Mouse (Mus musculus): ENCODE measurements around the gene Src.

Src gene

GRCm38 (mm10) chr2:157437123-157437522, 18.9 kb downstream of the Src start:
- DNase-seq (ENCODE audit: low spot score in 2 of 2): no peak

- DNase-seq (ENCODE audit: low spot score in 2 of 2): no peak
Measured at GRCm38 (mm10) chr2:157441363-157441762, 23.1 kb downstream of the Src start.

- no peak for DNase-seq (ENCODE audit: low spot score in 2 of 2)
Measured at GRCm38 (mm10) chr2:157447297-157448158, 29.3 kb downstream of the Src start.

- DNase-seq (ENCODE audit: low spot score in 2 of 2): no peak
Measured at GRCm38 (mm10) chr2:157448356-157448755, 30.1 kb downstream of the Src start.

DNA sequence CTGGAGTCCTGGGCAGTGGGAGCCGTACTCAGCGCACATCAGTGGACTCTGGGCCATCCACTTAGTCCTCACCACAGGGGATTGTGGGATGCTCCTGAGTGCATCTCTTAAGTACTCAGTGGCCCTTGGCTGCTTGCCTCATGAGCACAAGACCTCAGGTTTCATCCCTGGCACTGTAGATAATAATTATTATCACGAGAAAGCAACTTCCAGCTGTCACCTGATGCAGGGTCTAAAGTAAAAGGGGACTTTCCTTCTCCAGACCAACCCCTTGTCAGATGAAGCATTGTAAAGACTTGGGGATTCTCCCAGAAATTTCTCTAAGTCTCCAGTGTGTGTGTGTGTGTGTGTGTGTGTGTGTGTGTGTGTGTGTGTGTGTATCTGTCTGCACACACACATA, 32.7 kb downstream of the Src start:
- no peak for DNase-seq (ENCODE audit: low spot score in 2 of 2)

GRCm38 (mm10) chr2:157451372-157452040, 33.3 kb downstream of the Src start:
- no peak for DNase-seq (ENCODE audit: low spot score in 2 of 2)

DNA sequence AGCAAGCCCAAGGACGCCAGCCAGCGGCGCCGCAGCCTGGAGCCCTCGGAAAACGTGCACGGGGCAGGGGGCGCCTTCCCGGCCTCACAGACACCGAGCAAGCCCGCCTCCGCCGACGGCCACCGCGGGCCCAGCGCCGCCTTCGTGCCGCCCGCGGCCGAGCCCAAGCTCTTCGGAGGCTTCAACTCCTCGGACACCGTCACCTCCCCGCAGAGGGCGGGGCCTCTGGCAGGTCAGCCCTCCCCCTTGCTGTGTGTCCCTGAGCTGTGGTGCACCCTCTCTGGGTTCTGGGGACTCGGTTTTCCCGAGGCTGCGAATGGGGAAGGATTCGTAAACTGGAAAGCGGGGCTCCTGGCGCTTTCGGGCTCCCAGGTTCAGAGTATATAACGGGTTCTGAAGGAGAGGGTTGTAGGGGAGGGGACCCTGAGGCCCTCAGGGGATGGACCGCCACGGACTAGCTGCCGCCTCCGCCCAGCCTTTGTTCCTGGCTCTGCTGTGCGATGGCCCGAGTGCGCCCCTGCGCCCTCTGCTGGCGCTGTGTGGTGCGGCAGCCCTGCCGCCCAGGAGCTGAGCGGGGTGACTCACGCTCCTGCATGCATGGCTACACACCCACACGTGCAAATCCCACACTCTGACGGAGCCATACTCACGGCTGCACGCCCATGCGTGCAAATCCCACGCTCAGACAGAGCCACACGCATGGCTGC, 39.0 kb downstream of the Src start:
- DNase-seq (ENCODE audit: low spot score in 2 of 2): peak; percentile 95 to 98

GRCm38 (mm10) chr2:157458472-157458871, 40.2 kb downstream of the Src start:
- DNase-seq (ENCODE audit: low spot score in 2 of 2): peak; percentile 75 to 76

DNA sequence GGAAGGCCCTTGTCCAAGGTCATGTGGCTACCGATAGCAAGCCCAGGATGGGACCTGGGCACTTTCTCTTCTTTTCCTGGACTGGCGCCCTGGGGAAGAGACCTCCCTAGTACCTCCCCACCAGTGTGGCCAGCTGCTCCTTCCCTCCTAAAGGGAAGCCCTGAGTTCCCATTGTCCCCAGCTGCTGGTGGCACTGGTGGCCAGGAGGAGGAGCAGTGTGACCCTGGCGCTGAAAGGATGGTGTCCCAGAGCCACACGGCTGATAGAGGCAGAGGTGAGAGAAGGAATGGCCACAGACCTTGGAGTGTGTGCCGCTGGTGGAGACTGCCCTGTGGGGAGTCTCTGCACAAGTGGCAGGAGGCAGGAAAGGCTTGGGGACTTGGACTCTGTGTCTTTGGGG, 41.5 kb downstream of the Src start:
- no peak for DNase-seq (ENCODE audit: low spot score in 2 of 2)

DNA sequence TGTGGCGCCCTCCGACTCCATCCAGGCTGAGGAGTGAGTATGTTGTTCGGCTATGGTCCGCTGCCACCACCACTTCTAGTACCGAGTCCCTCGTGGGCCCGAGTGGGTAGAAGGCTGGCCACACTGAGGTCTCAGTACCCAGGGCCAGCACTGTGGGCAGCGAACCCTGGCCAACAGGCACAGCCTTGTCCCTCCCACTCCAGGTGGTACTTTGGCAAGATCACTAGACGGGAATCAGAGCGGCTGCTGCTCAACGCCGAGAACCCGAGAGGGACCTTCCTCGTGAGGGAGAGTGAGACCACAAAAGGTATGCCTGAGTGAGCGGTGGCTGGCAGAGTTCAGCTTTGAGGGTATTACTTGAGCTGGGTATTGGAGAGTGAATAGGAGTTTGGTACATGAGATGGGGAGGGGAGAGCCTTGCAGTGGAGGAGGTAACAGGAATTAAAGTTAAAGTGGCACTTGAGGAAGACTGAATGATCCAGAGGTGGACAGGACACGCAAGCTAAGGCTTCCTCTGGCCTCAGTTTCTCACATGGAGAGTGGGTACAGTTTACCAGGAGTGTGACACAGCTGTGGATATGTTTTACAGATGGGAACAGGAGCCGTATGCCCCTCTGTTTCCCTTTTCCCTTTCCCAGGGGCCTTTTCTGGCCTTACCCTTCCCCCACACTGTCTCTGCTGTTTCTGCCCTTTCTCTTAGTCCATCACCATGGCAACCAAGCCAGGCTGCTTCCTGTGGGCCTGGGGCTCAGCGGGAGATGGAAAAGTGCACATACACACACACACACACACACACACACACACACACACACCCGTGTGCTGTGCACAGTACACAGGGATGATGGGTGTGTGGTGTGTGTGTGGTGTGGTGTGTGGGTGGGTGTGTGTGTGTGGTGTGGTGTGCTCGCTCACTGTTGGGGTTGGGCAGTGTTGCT, 44.8 kb downstream of the Src start:
- DNase-seq (ENCODE audit: low spot score in 2 of 2): no peak

- DNase-seq (ENCODE audit: low spot score in 2 of 2): no peak
Measured at GRCm38 (mm10) chr2:157463887-157464745, 45.9 kb downstream of the Src start.

GRCm38 (mm10) chr2:157464746-157465126, 46.5 kb downstream of the Src start:
- no peak for DNase-seq (ENCODE audit: low spot score in 2 of 2)

DNA sequence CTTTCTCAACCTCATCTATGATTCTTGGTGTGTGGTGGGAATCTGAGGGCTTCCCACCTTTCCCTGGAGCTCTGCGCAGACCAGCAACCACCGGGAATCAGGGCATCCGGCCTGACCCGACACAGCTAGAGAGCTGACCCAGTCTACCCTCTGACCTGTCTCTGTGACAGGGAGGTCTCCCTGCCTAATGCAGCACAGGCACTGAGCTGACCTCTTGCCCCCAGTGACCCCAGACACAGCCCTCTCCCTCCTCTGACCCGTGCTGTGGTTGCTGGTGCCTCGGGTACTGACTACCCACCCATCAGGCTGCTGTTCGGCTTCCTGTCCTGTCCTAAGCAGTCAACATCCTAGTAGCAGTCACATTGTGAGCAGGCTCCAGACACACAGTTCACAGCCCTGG, 48.6 kb downstream of the Src start:
- no peak for DNase-seq (ENCODE audit: low spot score in 2 of 2)

- no peak for DNase-seq (ENCODE audit: low spot score in 2 of 2)
Measured at GRCm38 (mm10) chr2:157468130-157468796, 50.0 kb downstream of the Src start.

DNA sequence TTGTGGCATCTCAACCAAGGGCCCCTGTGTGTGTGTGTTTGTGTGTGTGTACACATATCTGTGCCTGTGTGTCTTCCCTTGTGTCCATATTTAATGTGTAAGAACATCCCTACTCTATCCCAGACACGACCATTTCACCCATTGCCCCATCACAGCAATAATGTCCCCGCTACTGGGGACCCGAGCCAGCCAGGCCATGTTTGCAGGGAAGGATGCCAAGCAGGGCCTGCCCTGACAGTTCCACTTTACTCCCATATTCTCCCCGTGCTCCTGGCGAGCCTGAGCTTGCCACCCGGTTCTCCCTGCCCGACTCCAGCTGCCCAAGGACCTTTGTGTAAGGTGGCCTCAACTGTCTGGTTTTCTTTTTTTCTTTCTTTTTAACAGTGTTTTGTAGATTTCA, 53.0 kb downstream of the Src start:
- no peak for DNase-seq (ENCODE audit: low spot score in 2 of 2)

DNA sequence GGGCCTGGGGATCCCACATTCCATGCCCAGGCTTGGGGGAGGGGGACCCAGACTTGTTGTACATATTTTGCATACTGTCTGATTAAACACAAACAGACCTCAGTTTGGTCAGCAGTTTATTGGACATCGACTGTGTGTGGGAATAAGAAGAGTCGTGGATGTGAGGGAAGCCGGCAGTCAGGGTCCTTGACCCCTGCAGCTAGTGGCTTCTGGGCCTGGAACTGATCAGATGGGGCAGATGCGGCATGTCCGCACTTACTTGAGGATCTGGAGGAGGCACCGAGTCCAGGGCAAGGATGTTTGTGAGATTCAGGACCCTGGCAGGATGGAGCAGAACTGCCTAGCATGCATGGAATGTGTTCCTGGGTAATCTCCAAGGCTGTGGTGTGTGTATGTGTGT, 53.5 kb downstream of the Src start:
- no peak for DNase-seq (ENCODE audit: low spot score in 2 of 2)

GRCm38 (mm10) chr2:157472469-157472868, 54.2 kb downstream of the Src start:
- DNase-seq (ENCODE audit: low spot score in 2 of 2): no peak

DNA sequence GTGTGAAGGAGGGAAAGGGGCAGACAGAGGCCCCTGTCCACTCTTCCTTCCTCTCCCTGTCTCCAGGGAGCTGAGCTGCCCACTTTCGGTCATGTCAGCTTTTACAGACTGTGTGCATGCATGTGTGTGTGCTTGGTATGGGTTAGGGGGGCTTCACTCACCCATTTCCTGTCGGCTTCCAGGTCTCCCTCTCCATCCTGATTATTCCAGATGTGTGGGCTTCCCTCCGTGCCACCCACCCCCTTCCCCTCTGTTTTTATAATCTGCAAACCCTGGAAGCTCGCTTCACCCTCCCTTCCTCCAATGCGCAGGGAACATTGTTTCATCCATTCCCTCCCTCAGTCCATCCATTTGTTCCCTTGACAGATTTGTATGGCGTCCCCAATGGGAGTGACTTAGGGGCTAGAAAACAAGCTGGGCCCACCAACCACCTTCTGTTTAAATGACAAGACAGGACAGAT, 56.1 kb downstream of the Src start:
- no peak for DNase-seq (ENCODE audit: low spot score in 2 of 2)

DNA sequence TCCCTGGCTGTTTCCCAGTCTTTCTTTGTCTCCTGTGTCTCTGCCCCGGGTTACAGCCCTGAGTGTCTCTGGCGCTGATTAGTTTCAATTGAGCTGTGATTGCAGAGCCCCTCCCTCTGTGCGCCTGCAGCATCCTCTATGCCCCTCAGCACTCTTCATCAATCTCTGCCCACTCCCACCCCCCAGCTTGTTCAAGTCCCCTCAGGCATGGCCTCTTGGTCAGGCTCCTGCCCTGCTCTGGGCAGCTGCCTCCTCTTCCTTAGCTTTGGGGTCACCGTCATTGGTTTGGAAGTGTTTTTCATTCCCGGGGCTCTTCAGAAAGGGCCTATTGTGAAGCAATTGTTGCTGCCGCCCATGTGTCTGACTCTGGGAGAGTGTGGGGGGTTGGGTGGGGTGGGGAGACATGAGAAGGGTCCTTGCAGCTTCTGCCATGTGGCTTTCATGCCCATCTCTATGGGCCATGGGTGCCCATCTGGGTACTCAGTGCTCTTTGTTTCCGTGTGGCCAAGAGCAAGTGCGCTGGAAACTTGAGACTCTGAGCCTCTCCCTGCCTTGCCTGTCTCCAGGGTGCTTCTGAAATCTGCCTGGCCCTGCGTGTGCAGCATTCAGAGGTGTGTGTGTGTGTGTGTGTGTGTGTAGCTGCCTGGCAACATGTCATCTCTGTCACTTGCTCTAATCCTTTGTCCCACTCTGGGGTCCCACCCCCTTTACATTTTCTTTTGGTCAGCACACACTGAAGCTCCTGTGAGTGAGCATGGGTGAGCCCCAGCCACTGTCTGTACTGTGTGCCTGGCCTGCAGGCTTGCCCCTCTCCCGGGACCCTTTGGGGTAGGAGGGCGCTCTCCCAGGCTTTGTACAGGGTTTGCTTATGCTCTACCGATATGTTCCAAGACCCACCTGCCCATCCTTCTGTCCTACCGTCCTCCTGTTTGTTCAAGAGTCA, 57.5 kb downstream of the Src start:
- no peak for DNase-seq (ENCODE audit: low spot score in 2 of 2)
